Mouse (Mus musculus): Measurements from ENCODE around the gene Vangl1. TPM values are rescaled to one million over a fixed set of nuclear protein-coding genes. Genes with fewer than 3 reads are reported as not detected.

Gene Vangl1
- total and polyA plus RNA-seq, 2 experiments from 2014 or later = 5.7 to 6.5 TPM

DNA sequence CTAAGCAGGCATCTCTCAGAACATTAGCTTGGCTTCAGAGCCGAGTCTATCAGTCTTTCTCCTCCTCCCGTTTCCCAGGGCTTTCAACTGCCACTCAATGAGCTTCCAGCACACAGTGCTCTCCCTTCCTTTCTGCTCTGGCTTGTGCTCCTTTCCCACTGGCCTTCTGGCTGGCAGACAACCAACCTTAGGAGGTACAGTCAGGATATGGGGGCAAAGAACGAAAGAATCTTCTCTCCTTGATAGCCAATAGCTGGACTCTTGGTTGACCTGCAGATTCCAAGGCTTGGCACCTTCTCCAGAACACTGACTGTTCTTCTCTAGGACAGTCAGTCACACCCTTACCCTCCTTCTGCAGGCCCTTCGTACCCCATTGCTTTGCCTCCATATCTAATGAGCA lies 5.3 kb downstream of the Vangl1 start:
- 67% methylated on average over 4 of the region's 4 CpGs for WGBS
- no peak for DNase-seq
- no peak for ATAC-seq

DNA sequence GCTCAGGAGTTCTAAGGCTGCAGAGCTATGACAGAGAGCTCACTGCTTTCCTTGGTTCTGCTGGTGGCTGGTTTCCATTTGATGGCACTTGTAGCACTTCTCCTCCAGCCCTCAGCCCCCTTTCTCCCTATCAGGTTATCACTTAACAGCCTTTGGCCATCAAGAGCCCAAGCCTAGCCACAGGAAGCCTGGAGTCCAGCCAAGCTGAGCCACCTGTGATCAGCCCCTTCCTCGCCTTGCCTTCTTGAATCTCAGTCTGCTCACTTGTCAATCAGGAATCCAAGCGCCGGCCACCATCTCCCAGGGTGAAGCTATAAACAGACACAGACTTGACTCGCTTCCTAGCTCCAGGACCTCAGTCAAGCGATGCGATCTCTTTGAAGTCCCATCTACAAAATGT lies 6.0 kb downstream of the Vangl1 start:
- Histone ChIP-seq H3K4me3 (ENCODE audit: low read depth, low read length) (no peak overlapping the region), H3K36me3 (ENCODE audit: insufficient read depth) (no peaks in the 10 kb centered on the region), H3K27me3 (ENCODE audit: insufficient read depth, low read length) (peaks cover 13% of the 10 kb centered on the region), H3K9me3 (ENCODE audit: low read length) (no peaks in the 10 kb centered on the region), H3K4me1 (ENCODE audit: insufficient read depth) (peaks cover 6% of the 10 kb centered on the region; the same call in 1 of the 2 replicates), H3K27ac (ENCODE audit: low read depth, low read length) (no peak overlapping the region), H3K4me2 (ENCODE audit: low read depth) (no peak overlapping the region), H3K9ac (no peak overlapping the region)
- TF ChIP-seq CTCF (IDR thresholded peaks at IDR 0.05; ENCODE audit: low read depth) = no peak
- WGBS = 63% methylated on average over 6 of the region's 6 CpGs
- DNase-seq (no peak), ATAC-seq (no peak)

More for the DNA sequence above, 5.3 kb downstream of the Vangl1 start:
- no peak overlapping the region for H3K4me3 ChIP-seq (ENCODE audit: low read depth, low read length)
- H3K36me3 ChIP-seq (ENCODE audit: insufficient read depth) = no peaks in the 10 kb centered on the region
- H3K9ac ChIP-seq = no peak overlapping the region
- no peaks in the 10 kb centered on the region for H3K9me3 ChIP-seq (ENCODE audit: low read length)
- peaks cover 21% of the 10 kb centered on the region for H3K27me3 ChIP-seq (ENCODE audit: insufficient read depth, low read length)
- no peak overlapping the region for H3K4me2 ChIP-seq (ENCODE audit: low read depth)
- H3K4me1 ChIP-seq (ENCODE audit: insufficient read depth) = peaks cover 6% of the 10 kb centered on the region; the same call in 1 of the 2 replicates
- TF ChIP-seq CTCF (IDR thresholded peaks at IDR 0.05; ENCODE audit: low read depth) = no peak
- H3K27ac ChIP-seq (ENCODE audit: low read depth, low read length) = no peak overlapping the region

GRCm38 (mm10) chr3:102197746-102198145 lies 6.7 kb downstream of the Vangl1 start:
- Histone ChIP-seq H3K4me2 (ENCODE audit: low read depth) (no peak overlapping the region), H3K4me1 (ENCODE audit: insufficient read depth) (no peaks in the 10 kb centered on the region; the same call in 1 of the 2 replicates), H3K36me3 (ENCODE audit: insufficient read depth) (no peaks in the 10 kb centered on the region), H3K27ac (ENCODE audit: low read depth, low read length) (no peak overlapping the region), H3K4me3 (ENCODE audit: low read depth, low read length) (no peak overlapping the region), H3K9me3 (ENCODE audit: low read length) (no peaks in the 10 kb centered on the region), H3K9ac (no peak overlapping the region), H3K27me3 (ENCODE audit: insufficient read depth, low read length) (peaks cover 15% of the 10 kb centered on the region)
- 30% methylated on average over 5 of the region's 5 CpGs for WGBS
- ATAC-seq (no peak), DNase-seq (no peak)
- TF ChIP-seq CTCF (IDR thresholded peaks at IDR 0.05; ENCODE audit: low read depth) = no peak

DNA sequence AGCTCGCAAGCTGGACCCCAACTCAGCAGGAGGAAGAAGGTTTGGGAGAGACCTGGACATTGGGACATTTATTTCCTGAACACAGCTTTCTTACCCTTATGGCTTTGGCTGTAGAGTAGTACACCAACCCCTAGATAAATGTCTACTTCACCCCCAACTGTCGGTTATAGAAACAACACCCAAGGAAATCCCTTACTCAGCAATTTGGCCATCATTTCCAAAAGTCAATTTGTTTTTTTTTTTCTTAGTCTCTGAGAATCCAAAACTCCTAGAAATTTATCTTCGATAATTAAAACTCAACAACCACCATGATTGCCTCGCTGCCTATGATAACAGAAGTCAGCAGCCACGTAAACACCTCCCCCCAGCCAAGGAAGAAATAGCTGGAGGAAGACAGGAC lies 7.3 kb downstream of the Vangl1 start:
- Histone ChIP-seq H3K36me3 (ENCODE audit: insufficient read depth) (no peaks in the 10 kb centered on the region), H3K27ac (ENCODE audit: low read depth, low read length) (no peak overlapping the region), H3K27me3 (ENCODE audit: insufficient read depth, low read length) (peaks cover 17% of the 10 kb centered on the region), H3K9me3 (ENCODE audit: low read length) (no peaks in the 10 kb centered on the region), H3K4me3 (ENCODE audit: low read depth, low read length) (no peak overlapping the region), H3K9ac (no peak overlapping the region), H3K4me1 (ENCODE audit: insufficient read depth) (no peaks in the 10 kb centered on the region; the same call in 1 of the 2 replicates), H3K4me2 (ENCODE audit: low read depth) (no peak overlapping the region)
- DNase-seq = no peak
- ATAC-seq = no peak
- 90% methylated on average over 5 of the region's 5 CpGs for WGBS
- TF ChIP-seq CTCF (IDR thresholded peaks at IDR 0.05; ENCODE audit: low read depth) = no peak

DNA sequence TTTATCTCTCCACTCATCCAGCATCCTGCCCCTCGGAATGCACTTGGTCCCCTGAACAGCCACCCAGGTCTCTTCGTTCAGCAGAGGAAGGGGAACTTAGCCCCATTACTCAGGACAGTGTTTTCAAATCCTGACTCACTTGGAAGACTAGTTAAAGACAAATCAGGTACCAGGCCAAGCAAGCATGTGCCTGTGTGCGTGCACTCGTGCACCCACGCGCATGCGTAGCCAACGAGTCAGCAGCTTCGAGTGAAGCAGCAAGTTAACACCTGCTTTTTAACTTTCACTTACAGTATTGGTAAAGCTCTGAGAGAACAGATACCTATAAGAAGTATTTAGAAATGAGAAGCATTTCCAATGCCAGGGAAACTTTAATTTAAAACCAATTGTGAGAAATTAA lies 8.3 kb downstream of the Vangl1 start:
- no peak overlapping the region for H3K27ac ChIP-seq (ENCODE audit: low read depth, low read length)
- H3K4me2 ChIP-seq (ENCODE audit: low read depth) = no peak overlapping the region
- no peak overlapping the region for H3K4me3 ChIP-seq (ENCODE audit: low read depth, low read length)
- 94% methylated on average over 9 of the region's 9 CpGs for whole genome bisulfite sequencing
- H3K9ac ChIP-seq = no peak overlapping the region
- no peaks in the 10 kb centered on the region; the same call in 1 of the 2 replicates for H3K4me1 ChIP-seq (ENCODE audit: insufficient read depth)
- no peaks in the 10 kb centered on the region for H3K36me3 ChIP-seq (ENCODE audit: insufficient read depth)
- peaks cover 10% of the 10 kb centered on the region; the same call in 1 of the 2 replicates for H3K27me3 ChIP-seq (ENCODE audit: insufficient read depth, low read length)
- ATAC-seq (no peak), DNase-seq (no peak)
- no peaks in the 10 kb centered on the region for H3K9me3 ChIP-seq (ENCODE audit: low read length)
- TF ChIP-seq CTCF (IDR thresholded peaks at IDR 0.05; ENCODE audit: low read depth) = no peak

DNA sequence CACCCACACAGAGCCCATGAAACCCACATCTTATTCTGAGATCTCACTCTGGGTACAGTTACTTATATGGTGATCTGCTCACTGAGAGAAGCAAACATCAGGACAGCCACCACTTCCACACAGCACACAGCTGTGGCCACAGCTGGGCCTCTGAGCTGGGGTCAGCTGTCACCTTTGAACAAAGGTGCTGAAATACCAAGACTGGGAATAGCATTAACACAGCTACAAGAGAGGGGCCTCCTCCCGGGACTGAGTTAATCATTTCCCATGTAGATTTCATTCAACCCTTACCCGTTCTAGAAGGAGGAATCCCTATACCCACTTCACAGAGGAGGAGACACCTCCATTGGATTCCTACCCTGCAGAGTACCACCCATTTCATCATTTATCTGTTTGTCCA lies 8.7 kb downstream of the Vangl1 start:
- 54% methylated on average over 2 of the region's 2 CpGs for WGBS
- Histone ChIP-seq H3K27ac (ENCODE audit: low read depth, low read length) (no peak overlapping the region), H3K27me3 (ENCODE audit: insufficient read depth, low read length) (peaks cover 10% of the 10 kb centered on the region; the same call in 1 of the 2 replicates), H3K4me1 (ENCODE audit: insufficient read depth) (no peaks in the 10 kb centered on the region; the same call in 1 of the 2 replicates), H3K36me3 (ENCODE audit: insufficient read depth) (no peaks in the 10 kb centered on the region), H3K9me3 (ENCODE audit: low read length) (no peaks in the 10 kb centered on the region), H3K4me2 (ENCODE audit: low read depth) (no peak overlapping the region), H3K9ac (no peak overlapping the region), H3K4me3 (ENCODE audit: low read depth, low read length) (no peak overlapping the region)
- DNase-seq = no peak
- ATAC-seq = no peak
- no peak for TF ChIP-seq CTCF (IDR thresholded peaks at IDR 0.05; ENCODE audit: low read depth)

DNA sequence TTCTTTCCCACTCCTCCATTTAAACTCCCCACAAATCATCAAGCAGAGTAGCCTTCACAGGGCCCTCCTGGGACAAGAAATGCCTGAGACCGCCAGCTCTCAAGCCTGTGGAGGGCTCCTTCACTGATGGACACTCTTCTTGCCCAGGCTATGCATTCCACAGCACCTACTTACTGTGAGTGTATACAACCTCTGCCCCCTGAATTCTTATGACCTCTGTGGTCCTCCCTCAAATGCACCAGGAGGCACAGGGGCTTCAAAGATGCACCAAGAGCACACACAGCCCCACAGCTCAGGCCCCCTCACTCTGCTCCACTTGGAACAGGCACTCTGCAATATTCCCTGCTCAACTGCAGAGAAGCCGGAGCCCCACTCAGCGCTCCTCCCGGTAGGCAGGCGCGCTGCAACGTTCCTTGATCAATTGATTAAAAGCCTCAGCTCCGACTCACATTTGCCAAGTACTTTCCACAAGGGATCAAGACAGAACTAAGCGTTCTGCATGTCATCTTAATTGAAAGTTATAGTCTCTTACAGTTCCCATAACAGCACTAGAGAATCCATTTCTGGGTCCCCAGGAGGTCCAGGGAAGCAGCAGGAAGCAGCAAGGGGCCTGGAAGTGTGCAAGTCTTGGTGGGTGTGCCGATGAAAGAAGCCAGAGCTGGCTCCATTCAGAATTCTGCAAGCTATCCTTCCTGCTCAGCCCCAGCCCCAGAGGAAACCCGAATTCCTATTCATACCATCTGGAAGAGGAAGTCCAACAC lies 10.0 kb downstream of the Vangl1 start:
- peak; percentile 83 for ATAC-seq
- Histone ChIP-seq H3K27me3 (ENCODE audit: insufficient read depth, low read length) (peaks cover 7% of the 10 kb centered on the region), H3K4me3 (ENCODE audit: low read depth, low read length) (no peak overlapping the region), H3K27ac (ENCODE audit: low read depth, low read length) (no peak overlapping the region), H3K4me2 (ENCODE audit: low read depth) (peak overlapping the region; percentile 13; the same call in 1 of the 2 replicates), H3K36me3 (ENCODE audit: insufficient read depth) (no peaks in the 10 kb centered on the region), H3K4me1 (ENCODE audit: insufficient read depth) (no peaks in the 10 kb centered on the region; the same call in 1 of the 2 replicates), H3K9me3 (ENCODE audit: low read length) (no peaks in the 10 kb centered on the region), H3K9ac (0 out of 2 replicates have a peak overlapping the region, but pooled peaks have one; percentile 10)
- peak; percentile 52 for TF ChIP-seq CTCF (IDR thresholded peaks at IDR 0.05; ENCODE audit: low read depth)
- 9% methylated on average over 11 of the region's 11 CpGs for WGBS
- DNase-seq = peak; percentile 67
